Mouse (Mus musculus): ENCODE data around the gene Tnrc18. TPM values are rescaled to one million over a fixed set of nuclear protein-coding genes. Genes with fewer than 3 reads are reported as not detected.
A peak's percentile ranks its signal among the peaks of the same experiment; 100 is the strongest.

The Tnrc18 gene
- polyA plus RNA-seq, 1 experiment from 2014 or later: 39.3 TPM

DNA sequence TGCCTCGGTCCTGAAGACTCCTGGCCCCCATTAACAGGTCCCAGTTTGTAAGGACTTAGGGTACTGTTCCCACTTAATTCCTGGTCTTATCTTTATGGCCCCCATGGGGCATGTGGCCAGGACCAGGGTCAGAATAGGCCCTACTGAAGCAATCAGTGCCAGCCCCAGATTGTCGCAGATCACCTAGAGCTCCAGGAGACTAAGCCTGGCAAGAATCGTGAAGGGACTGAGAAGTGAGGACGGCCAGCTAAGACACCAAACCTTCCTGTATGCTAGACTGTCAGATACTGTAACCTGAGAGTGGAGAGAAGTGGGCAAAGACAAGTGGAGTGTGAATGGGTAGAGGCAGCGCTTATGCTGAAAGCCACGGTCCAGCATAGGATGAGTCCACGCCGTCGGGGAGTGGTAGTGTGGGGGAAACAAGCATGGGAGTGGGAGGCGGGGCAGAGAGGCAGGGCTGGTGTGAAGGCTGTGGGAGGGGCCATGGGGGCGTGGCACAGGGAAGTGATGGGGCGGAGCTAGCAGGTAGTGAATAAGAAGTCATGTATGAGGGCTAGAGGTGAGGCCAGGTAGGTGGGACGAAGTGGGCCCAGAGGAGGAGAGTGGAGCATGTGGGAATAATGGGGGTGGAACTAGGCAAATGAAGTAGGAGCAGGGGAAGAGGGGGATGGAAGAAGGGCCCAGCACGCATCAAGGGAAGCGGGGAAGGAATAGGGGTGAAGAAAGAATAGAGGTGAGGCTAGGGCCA lies 116.4 kb downstream of the Tnrc18 start:
- H3K27ac ChIP-seq: no peak overlapping the region
- 11% methylated on average over 15 of the region's 15 CpGs for WGBS
- H3K4me3 ChIP-seq: peak overlapping the region; percentile 83
- peaks cover 39% of the 10 kb centered on the region for H3K27me3 ChIP-seq (ENCODE audit: insufficient read depth, poor library complexity, severe bottlenecking)
- H3K9me3 ChIP-seq: no peaks in the 10 kb centered on the region
- peaks cover 33% of the 10 kb centered on the region for H3K4me1 ChIP-seq (replicated peaks)
- H3K36me3 ChIP-seq: peaks cover 16% of the 10 kb centered on the region
- DNase-seq (ENCODE audit: low spot score): no peak

DNA sequence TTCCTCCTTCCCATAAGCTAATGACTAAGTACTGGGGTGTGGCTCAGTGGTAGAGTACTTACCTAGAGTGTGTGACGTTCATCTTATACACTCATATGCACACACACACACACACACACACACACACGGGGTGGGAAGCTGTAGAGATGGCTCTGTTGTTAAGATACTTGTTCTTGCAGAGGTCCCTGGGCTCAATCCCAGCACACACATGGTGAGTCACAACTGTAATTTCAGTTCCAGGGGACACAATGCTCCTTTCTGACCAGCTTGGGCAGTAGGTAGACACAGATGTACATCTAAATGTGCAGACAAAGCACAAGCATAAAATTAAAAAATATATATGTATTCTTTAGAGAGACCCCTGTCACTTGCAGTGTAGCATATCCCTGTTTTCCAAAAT lies 119.7 kb downstream of the Tnrc18 start:
- no peak overlapping the region for H3K27ac ChIP-seq
- no peaks in the 10 kb centered on the region for H3K36me3 ChIP-seq
- H3K27me3 ChIP-seq (ENCODE audit: insufficient read depth, poor library complexity, severe bottlenecking): peaks cover 33% of the 10 kb centered on the region
- H3K4me1 ChIP-seq (replicated peaks): peaks cover 34% of the 10 kb centered on the region
- no peaks in the 10 kb centered on the region for H3K9me3 ChIP-seq
- no peak overlapping the region for H3K4me3 ChIP-seq
- DNase-seq (ENCODE audit: low spot score): no peak
- whole genome bisulfite sequencing: 72% methylated on average over 2 of the region's 2 CpGs

DNA sequence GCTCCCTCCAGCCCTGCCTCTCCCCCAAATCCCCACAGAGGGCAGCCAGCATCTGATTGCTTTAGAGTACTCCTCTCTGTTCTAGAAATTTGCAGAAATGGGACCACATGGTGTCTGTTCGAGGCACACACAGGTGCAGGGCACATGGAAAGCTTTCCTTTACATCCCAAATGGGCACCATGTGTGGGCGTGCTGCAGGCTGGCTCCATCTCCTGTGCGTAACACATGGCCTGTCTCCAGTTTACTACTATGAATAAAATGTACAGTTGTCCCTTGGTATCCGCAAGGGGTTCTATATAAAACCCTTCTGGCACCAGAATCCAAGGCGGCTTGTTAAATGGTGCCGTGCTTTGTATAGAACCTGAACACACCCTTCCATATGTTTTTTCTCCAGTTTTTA lies 120.6 kb downstream of the Tnrc18 start:
- peaks cover 29% of the 10 kb centered on the region for H3K27me3 ChIP-seq (ENCODE audit: insufficient read depth, poor library complexity, severe bottlenecking)
- peaks cover 30% of the 10 kb centered on the region for H3K4me1 ChIP-seq (replicated peaks)
- WGBS: 90% methylated on average over 6 of the region's 6 CpGs
- DNase-seq (ENCODE audit: low spot score): no peak
- H3K36me3 ChIP-seq: no peaks in the 10 kb centered on the region
- H3K4me3 ChIP-seq: no peak overlapping the region
- H3K27ac ChIP-seq: no peak overlapping the region
- no peaks in the 10 kb centered on the region for H3K9me3 ChIP-seq

DNA sequence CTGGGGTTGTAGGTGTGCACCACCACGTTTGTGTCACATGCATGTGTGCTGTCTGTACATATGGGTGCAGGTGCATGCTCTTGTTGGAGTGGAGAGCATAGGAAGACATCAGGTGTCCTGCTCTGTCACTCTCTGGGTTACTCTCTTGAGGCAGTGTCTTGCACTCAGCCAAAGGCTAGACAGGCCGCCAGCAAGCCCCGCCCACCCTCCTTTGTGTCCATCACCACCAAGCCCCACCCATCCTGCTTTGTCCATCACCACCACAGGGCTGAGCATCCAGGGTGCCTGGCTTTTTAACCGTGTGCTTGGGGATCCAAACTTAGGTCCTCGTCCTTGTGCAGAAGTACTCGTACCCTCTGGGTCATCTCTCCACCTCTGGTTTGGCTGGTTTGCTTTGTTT lies 121.2 kb downstream of the Tnrc18 start:
- peak; percentile 29 for DNase-seq (ENCODE audit: low spot score)
- Histone ChIP-seq H3K9me3 (no peaks in the 10 kb centered on the region), H3K27ac (no peak overlapping the region), H3K4me3 (no peak overlapping the region), H3K4me1 (replicated peaks) (peaks cover 24% of the 10 kb centered on the region), H3K27me3 (ENCODE audit: insufficient read depth, poor library complexity, severe bottlenecking) (peaks cover 23% of the 10 kb centered on the region), H3K36me3 (no peaks in the 10 kb centered on the region)
- WGBS: 33% methylated on average over 6 of the region's 6 CpGs

DNA sequence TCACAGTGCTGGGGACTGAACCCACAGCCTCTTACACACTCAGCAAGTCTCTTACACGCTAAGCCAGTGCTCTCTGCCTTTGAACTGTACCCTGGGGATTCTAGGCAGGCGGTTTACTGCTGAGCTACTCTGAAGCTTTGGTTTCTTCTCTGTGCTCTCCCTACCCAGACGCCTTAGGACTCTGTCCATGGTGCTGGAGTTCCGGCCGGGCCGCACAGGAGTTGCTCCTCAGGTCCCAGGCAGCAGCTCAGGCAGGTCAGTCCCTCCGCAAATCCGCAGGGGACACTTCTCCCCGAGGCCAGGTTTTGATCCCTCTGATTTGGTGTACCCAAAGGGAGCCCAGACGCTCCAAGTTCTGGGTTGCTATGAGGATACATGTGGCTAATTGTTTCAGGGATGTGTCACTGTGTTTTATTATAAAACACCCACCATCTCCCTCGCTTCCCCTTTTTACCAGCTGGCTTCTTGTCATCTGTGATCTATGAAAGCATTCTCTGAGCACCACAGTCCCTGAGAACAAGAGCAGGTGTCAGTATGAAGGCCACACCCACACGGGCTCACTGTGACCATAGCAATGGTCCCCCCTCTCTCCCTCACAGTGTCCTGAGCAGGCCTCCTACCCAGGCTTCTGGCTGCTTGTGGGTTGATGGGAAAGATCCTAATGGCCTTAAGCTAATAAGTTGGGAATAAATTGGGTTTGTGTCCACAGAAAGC lies 122.7 kb downstream of the Tnrc18 start:
- no peaks in the 10 kb centered on the region for H3K9me3 ChIP-seq
- DNase-seq (ENCODE audit: low spot score): peak; percentile 63
- 14% methylated on average over 12 of the region's 12 CpGs for WGBS
- no peaks in the 10 kb centered on the region for H3K36me3 ChIP-seq
- H3K27ac ChIP-seq: peak overlapping the region; percentile 41; the same call in 1 of the 2 replicates
- H3K4me1 ChIP-seq (replicated peaks): peaks cover 19% of the 10 kb centered on the region
- H3K4me3 ChIP-seq: no peak overlapping the region
- H3K27me3 ChIP-seq (ENCODE audit: insufficient read depth, poor library complexity, severe bottlenecking): peaks cover 8% of the 10 kb centered on the region; the same call in 1 of the 2 replicates

DNA sequence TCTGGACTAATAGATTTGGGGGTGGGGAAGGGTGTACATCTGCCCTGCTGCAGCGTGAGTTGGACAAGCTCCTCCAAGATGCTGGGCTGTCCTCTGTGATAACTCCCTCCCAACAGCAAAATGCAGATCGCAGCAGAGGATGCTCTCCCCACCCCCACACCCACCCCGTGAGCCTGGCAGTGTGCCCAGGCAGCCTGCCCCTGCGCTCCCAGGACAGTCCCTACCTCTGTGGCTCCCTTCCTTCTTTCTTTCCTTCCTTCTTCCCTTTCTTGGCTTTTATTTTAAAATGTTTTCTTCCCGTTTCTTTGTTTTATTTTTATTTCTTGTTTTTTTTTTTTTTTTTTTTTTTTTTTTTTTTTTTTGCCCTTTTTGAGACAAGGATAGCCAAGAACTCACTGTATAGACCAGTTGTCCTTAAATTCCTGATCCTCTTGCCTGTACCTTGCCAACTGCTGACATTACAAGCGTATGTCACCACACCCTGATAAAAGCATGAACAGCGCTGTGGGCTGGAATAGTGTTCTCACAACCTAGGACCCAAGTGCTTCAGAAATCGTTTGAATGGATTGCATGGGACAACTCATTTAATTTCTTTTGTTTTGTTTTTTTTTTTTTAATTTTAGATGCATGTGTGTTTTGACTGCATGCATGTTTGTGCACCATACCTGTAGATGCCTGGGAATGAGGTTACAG lies 123.6 kb downstream of the Tnrc18 start:
- DNase-seq (ENCODE audit: low spot score): no peak

DNA sequence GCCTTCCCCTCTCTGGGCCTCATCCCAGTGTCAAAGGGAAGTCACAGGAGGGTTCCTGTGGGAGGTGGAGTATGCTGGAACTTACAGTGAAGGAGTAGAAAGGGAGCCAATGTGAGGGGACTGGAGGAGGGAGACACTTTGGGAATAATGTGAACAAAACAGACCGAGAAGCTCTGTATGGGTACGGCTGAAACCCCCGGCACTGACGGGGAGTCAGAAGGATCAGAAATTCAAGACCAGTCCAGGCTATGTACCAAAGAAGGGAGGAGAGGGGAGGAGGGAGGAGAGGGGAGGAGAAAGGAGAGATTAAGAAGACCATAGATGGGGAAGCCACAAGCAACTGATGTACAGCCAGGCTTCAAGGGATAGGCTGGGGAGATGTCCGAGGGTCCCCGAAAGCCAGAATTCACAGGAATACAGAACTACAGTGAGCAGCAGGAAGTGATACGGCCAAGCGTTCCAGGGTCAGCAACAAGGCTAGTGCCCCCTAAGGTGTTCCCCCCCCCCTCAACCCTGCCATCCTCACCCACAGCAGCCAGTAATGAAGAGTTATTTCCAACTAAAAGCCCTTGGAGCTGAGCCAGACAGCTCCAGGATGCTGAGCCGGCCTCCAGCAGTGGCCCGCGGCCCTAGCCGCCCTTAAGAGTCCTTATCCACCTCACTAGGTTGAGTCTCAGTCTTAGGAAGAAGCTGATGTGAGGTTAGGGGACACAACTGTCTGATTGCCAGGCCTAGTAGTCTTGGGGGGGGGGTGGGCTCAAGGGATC lies 124.3 kb downstream of the Tnrc18 start:
- peaks cover 10% of the 10 kb centered on the region; the same call in 1 of the 2 replicates for H3K27me3 ChIP-seq (ENCODE audit: insufficient read depth, poor library complexity, severe bottlenecking)
- no peak for DNase-seq (ENCODE audit: low spot score)
- WGBS: 74% methylated on average over 12 of the region's 12 CpGs
- no peaks in the 10 kb centered on the region for H3K9me3 ChIP-seq
- H3K4me1 ChIP-seq (replicated peaks): peaks cover 19% of the 10 kb centered on the region
- no peaks in the 10 kb centered on the region for H3K36me3 ChIP-seq
- no peak overlapping the region for H3K4me3 ChIP-seq
- no peak overlapping the region for H3K27ac ChIP-seq

More for the DNA sequence above, 123.6 kb downstream of the Tnrc18 start:
- H3K4me1 ChIP-seq (replicated peaks): peaks cover 19% of the 10 kb centered on the region
- H3K36me3 ChIP-seq: no peaks in the 10 kb centered on the region
- no peaks in the 10 kb centered on the region for H3K9me3 ChIP-seq
- WGBS: 64% methylated on average over 8 of the region's 8 CpGs
- H3K27me3 ChIP-seq (ENCODE audit: insufficient read depth, poor library complexity, severe bottlenecking): peaks cover 10% of the 10 kb centered on the region; the same call in 1 of the 2 replicates
- H3K4me3 ChIP-seq: no peak overlapping the region
- H3K27ac ChIP-seq: no peak overlapping the region

DNA sequence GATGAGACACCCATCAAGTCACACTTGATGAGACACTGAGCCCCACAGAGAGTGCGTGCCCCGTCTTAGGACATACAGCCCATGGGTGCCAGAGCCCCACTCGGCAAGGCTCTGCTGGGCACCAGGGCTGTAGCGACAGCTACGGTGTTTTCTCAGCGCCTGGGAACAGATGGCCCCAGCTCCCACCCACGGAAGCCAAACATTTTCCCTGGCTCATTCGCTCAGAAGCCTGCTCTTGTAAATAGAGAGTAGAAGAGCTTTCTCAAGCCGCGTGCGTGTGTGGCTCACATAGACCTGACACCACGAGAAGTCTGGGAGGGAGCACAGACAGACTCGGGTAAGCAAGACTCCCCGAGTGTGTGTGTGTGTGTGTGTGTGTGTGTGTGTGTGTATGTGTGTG lies 125.2 kb downstream of the Tnrc18 start, which contains the start of gene Slc29a4:
Gene Slc29a4 (plus strand): TSS at position 265 of the 400 bp plus-strand sequence.
- 66% methylated on average over 14 of the region's 14 CpGs for WGBS
- DNase-seq (ENCODE audit: low spot score): no peak
- peaks cover 19% of the 10 kb centered on the region for H3K4me1 ChIP-seq (replicated peaks)
- peaks cover 10% of the 10 kb centered on the region; the same call in 1 of the 2 replicates for H3K27me3 ChIP-seq (ENCODE audit: insufficient read depth, poor library complexity, severe bottlenecking)
- H3K4me3 ChIP-seq: no peak within 1 kb of the TSS
- H3K36me3 ChIP-seq: no peaks in the 10 kb centered on the region
- no peak within 1 kb of the TSS for H3K27ac ChIP-seq
- no peaks in the 10 kb centered on the region for H3K9me3 ChIP-seq

DNA sequence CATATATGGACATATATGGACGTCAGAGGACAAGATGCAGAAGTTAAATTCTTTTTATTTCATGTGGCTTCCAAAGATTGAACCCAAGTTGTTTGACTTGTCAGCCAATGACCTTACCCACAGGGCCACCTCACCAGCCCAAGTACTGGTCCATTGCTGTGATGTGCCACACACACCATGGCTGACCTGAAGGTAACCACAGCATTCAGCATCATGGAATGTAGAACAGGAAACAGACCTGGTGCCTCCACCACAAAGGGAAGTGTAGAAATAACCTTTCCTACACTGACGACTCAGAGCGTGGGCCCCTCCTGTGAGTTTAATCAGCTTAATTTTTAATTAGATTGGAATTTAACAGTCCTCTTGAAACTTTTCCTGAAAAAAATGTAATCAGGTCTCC lies 127.1 kb downstream of the Tnrc18 start:
- DNase-seq (ENCODE audit: low spot score): no peak
- Histone ChIP-seq H3K4me1 (replicated peaks) (peaks cover 17% of the 10 kb centered on the region), H3K27ac (no peak overlapping the region), H3K4me3 (no peak overlapping the region), H3K36me3 (no peaks in the 10 kb centered on the region), H3K9me3 (no peaks in the 10 kb centered on the region), H3K27me3 (ENCODE audit: insufficient read depth, poor library complexity, severe bottlenecking) (peaks cover 10% of the 10 kb centered on the region; the same call in 1 of the 2 replicates)
- 89% methylated on average over 3 of the region's 3 CpGs for WGBS

DNA sequence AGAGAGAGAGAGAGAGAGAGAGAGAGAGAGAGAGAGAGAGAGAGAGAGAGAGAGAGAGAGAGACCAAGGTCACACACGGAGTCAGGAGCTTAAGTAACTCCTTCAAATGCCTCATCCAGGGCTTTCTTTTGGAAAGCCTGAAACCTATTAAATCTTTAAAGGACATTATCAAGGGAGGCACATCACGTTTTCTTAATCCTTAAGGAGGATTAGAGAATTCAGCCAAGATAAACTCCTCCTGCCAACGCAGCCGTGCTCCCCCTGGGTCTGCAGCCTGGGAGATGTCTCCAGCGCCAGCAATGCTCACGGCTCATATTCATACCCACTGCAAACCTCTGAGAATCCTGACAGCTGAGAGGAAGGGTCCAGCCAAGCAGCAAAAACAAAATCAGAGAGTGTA lies 128.6 kb downstream of the Tnrc18 start:
- Histone ChIP-seq H3K4me3 (no peak overlapping the region), H3K27me3 (ENCODE audit: insufficient read depth, poor library complexity, severe bottlenecking) (peaks cover 3% of the 10 kb centered on the region; the same call in 1 of the 2 replicates), H3K9me3 (no peaks in the 10 kb centered on the region), H3K27ac (no peak overlapping the region), H3K36me3 (no peaks in the 10 kb centered on the region), H3K4me1 (replicated peaks) (peaks cover 12% of the 10 kb centered on the region)
- DNase-seq (ENCODE audit: low spot score): no peak
- 58% methylated on average over 6 of the region's 6 CpGs for WGBS

DNA sequence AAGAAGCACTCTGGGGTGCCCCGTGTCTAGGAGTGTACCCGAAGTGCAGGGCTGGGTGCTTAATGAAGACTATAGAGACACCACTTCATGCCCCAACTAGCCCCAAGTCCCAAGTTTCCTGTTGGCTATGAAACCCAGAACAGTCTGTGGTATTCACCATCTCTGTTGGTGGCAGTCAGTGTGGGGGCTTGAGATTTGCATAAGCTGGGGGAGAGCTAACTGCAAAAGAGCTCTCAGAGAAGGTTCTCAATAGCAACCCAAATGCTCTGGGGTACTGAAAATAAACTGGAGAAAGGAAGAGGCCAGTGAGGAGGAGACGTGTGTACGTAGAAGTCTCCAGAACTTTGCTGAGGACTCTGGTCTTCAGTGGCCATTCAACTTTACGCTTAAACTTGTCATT lies 134.9 kb downstream of the Tnrc18 start:
- Histone ChIP-seq H3K27me3 (ENCODE audit: insufficient read depth, poor library complexity, severe bottlenecking) (no peaks in the 10 kb centered on the region), H3K4me1 (replicated peaks) (peaks cover 6% of the 10 kb centered on the region; the same call in 1 of the 2 replicates), H3K27ac (no peak overlapping the region), H3K36me3 (no peaks in the 10 kb centered on the region), H3K4me3 (no peak overlapping the region), H3K9me3 (0 out of 2 replicates have a peak, but pooled peaks cover 5% of the 10 kb centered on the region)
- 87% methylated on average over 5 of the region's 5 CpGs for WGBS
- DNase-seq (ENCODE audit: low spot score): no peak

DNA sequence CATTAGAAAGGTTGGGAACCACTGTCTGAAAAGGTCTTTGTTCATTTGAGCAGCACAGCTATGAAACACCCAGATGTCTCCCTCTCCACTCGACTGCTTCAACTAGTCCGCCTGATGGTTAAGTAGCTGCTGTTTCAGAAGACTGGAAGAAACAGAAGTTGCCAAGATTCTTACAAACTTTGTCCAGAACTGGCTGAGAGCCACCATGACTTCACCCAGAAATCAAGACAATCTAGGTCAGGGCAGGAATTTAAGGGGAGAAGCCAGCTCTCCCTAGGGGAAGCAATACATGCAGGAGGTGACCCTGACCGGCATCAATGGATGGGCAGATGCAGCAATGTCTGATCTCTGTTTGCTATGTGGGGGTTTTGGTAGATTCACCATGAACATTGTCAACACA lies 135.6 kb downstream of the Tnrc18 start:
- H3K27me3 ChIP-seq (ENCODE audit: insufficient read depth, poor library complexity, severe bottlenecking): no peaks in the 10 kb centered on the region
- H3K36me3 ChIP-seq: no peaks in the 10 kb centered on the region
- no peak overlapping the region for H3K27ac ChIP-seq
- peaks cover 6% of the 10 kb centered on the region; the same call in 1 of the 2 replicates for H3K4me1 ChIP-seq (replicated peaks)
- DNase-seq (ENCODE audit: low spot score): no peak
- WGBS: 88% methylated on average over 3 of the region's 3 CpGs
- no peak overlapping the region for H3K4me3 ChIP-seq
- H3K9me3 ChIP-seq: 0 out of 2 replicates have a peak, but pooled peaks cover 5% of the 10 kb centered on the region

All from hindbrain, embryonic 10.5 days (tissue).